Mouse (Mus musculus) lung, adult 2 months (tissue): Measurements from ENCODE around the gene Rmdn2.

Experiments
- CTCF ChIP-seq: fragments of 200-500 bp; IDR thresholded peaks from 2 replicates; pipeline ENCODE4 v1.5.1; 2011; ENCODE audit warnings: mild to moderate bottlenecking, low read length, control low read depth; ENCODE audit not compliant: insufficient read depth
- POLR2A ChIP-seq: fragments of 200-500 bp; IDR thresholded peaks from 2 replicates; pipeline ENCODE4 v1.6.1; 2011; ENCODE audit warnings: low read depth, mild to moderate bottlenecking, control low read depth, low read length, borderline replicate concordance; ENCODE audit errors: extremely low read depth

GRCm38 (mm10) chr17:79738847-79739498 is 127.3 kb downstream of the Rmdn2 start:
- TF ChIP-seq CTCF (no peak), POLR2A (no peak)
